Mouse (Mus musculus) heart, postnatal 0 days (tissue): Measurements from ENCODE around the gene Tspan17. TPM values are rescaled to one million over a fixed set of nuclear protein-coding genes. Genes with fewer than 3 reads are reported as not detected.

ENCODE experiments used
- ATAC-seq: fragments of 200-750 bp; cut with Nextera tagmentation; 2 replicates; pipeline ENCODE4 v1.8.0; 2017; ENCODE audit warnings: low read depth, moderate number of reproducible peaks, moderate library complexity; ENCODE audit not compliant: insufficient read depth
- DNase-seq: peaks from one replicate; pipeline ENCODE4 v3.0.0-alpha.2; 2016; ENCODE audit warnings: low spot score
- H3K27ac ChIP-seq: fragments of 300-500 bp; sonication (generic); 2 replicates; pipeline ENCODE4 v1.5.1; 2014; ENCODE audit warnings: low read depth, mild to moderate bottlenecking
- H3K27me3 ChIP-seq: fragments of 300-500 bp; sonication (generic); 2 replicates; pipeline ENCODE4 v1.6.1; 2014; ENCODE audit warnings: low read length, mixed read lengths; ENCODE audit not compliant: control insufficient read depth, insufficient read depth
- H3K36me3 ChIP-seq: fragments of 300-500 bp; sonication (generic); replicated peaks from 2 replicates; pipeline ENCODE4 v1.6.1; 2014; ENCODE audit warnings: low read length, mixed read lengths; ENCODE audit not compliant: control insufficient read depth, insufficient read depth
- H3K4me1 ChIP-seq: fragments of 300-500 bp; sonication (generic); 2 replicates; pipeline ENCODE4 v1.6.1; 2014; ENCODE audit warnings: antibody characterized with exemption; ENCODE audit not compliant: control insufficient read depth, insufficient read depth
- H3K4me2 ChIP-seq: fragments of 300-500 bp; sonication (generic); 2 replicates; pipeline ENCODE4 v1.6.1; 2014; ENCODE audit warnings: low read depth, mild to moderate bottlenecking, low read length, moderate library complexity
- H3K4me3 ChIP-seq: fragments of 300-500 bp; sonication (generic); 2 replicates; pipeline ENCODE4 v1.5.1; 2014; ENCODE audit warnings: low read depth, low read length
- H3K9ac ChIP-seq: fragments of 300-500 bp; sonication (generic); replicated peaks from 2 replicates; pipeline ENCODE4 v1.6.1; 2014; ENCODE audit warnings: low read depth, low read length, mixed read lengths
- H3K9me3 ChIP-seq: fragments of 300-500 bp; sonication (generic); replicated peaks from 2 replicates; pipeline ENCODE4 v1.6.1; 2016; ENCODE audit warnings: low read length; ENCODE audit not compliant: control insufficient read depth
- CTCF ChIP-seq: IDR thresholded peaks from 2 replicates; pipeline ENCODE4 v1.5.1; 2016; ENCODE audit warnings: antibody characterized with exemption, control low read depth, low read depth
- EP300 ChIP-seq: IDR thresholded peaks from 2 replicates; pipeline ENCODE4 v1.6.1; 2016; ENCODE audit warnings: antibody characterized with exemption, low read depth
- WGBS: fragments of 180-500 bp; shearing (Covaris S2); extraction: QIAGEN DNeasy Blood & Tissue Kit; methylation state at CpG from one replicate; pipeline ENCODE4 v1.1.7; 2014; 5-methylcytosine and 5-hydroxymethylcytosine counted together
- polyA plus RNA-seq: library from polyadenylated mRNA; unstranded; fragments of >200 nt; fragmentation: Nextera tagmentation; extraction: Ambion mirVana; gene quantifications from 2 replicates; pipeline ENCODE4 v1.2.1, GENCODE M21; 2015
- total RNA-seq: library from RNA; depleted of rRNA; stranded (reverse); fragments of >200 nt; gene quantifications from 2 replicates; pipeline ENCODE4 v1.2.3, GENCODE M21; 2014; ENCODE audit warnings: low replicate concordance; rRNA removed

Tspan17 gene
- 4.5 and 7.6 TPM in 2 replicates for total RNA-seq
- polyA plus RNA-seq: 7.5 and 9.3 TPM in 2 replicates

- H3K4me3 ChIP-seq: peak within 1 kb of the TSS; percentile 66
- no peaks in the 10 kb centered on the region for H3K36me3 ChIP-seq
- TF ChIP-seq CTCF (no peak), EP300 (no peak)
- H3K27me3 ChIP-seq: peaks cover 26% of the 10 kb centered on the region
- no peak within 1 kb of the TSS for H3K27ac ChIP-seq
- peak; percentile 84 for DNase-seq
- 2% methylated on average over 46 of the region's 49 CpGs for WGBS
- ATAC-seq: peak; percentile 85
- peak within 1 kb of the TSS; percentile 38; the same call in 1 of the 2 replicates for H3K9ac ChIP-seq
- peak within 1 kb of the TSS; percentile 94 for H3K4me2 ChIP-seq
- no peaks in the 10 kb centered on the region for H3K9me3 ChIP-seq
- H3K4me1 ChIP-seq: peaks cover 10% of the 10 kb centered on the region
Measured at GRCm38 (mm10) chr13:54788740-54789560, at the start of gene Tspan17. TSS of gene Tspan17 (plus strand) at chr13:54789377.

- H3K4me3 ChIP-seq: no peak overlapping the region
- TF ChIP-seq EP300 (no peak), CTCF (no peak)
- no peak overlapping the region for H3K4me2 ChIP-seq
- H3K9me3 ChIP-seq: no peaks in the 10 kb centered on the region
- H3K9ac ChIP-seq: no peak overlapping the region
- H3K36me3 ChIP-seq: no peaks in the 10 kb centered on the region
- peaks cover 59% of the 10 kb centered on the region for H3K27me3 ChIP-seq
- DNase-seq (no peak), ATAC-seq (no peak)
- no peak overlapping the region for H3K27ac ChIP-seq
- 23% methylated on average over 6 of the region's 6 CpGs for WGBS
- peaks cover 4% of the 10 kb centered on the region; the same call in 1 of the 2 replicates for H3K4me1 ChIP-seq
Measured at GRCm38 (mm10) chr13:54746110-54746509, 43.1 kb upstream of the Tspan17 start.

- TF ChIP-seq CTCF (no peak), EP300 (no peak)
- H3K4me1 ChIP-seq: peaks cover 4% of the 10 kb centered on the region; the same call in 1 of the 2 replicates
- H3K27ac ChIP-seq: no peak overlapping the region
- H3K4me3 ChIP-seq: no peak overlapping the region
- no peak overlapping the region for H3K9ac ChIP-seq
- H3K4me2 ChIP-seq: no peak overlapping the region
- H3K9me3 ChIP-seq: no peaks in the 10 kb centered on the region
- peaks cover 56% of the 10 kb centered on the region for H3K27me3 ChIP-seq
- 23% methylated on average over 10 of the region's 10 CpGs for WGBS
- no peaks in the 10 kb centered on the region for H3K36me3 ChIP-seq
- ATAC-seq: no peak
- DNase-seq: no peak
Measured at GRCm38 (mm10) chr13:54746896-54747295, 42.3 kb upstream of the Tspan17 start.

- H3K4me2 ChIP-seq: no peak overlapping the region
- H3K4me1 ChIP-seq: peaks cover 4% of the 10 kb centered on the region; the same call in 1 of the 2 replicates
- H3K9me3 ChIP-seq: no peaks in the 10 kb centered on the region
- H3K36me3 ChIP-seq: no peaks in the 10 kb centered on the region
- ATAC-seq (no peak), DNase-seq (no peak)
- WGBS: 75% methylated on average over 8 of the region's 8 CpGs
- TF ChIP-seq EP300 (no peak), CTCF (no peak)
- H3K9ac ChIP-seq: no peak overlapping the region
- no peak overlapping the region for H3K4me3 ChIP-seq
- H3K27me3 ChIP-seq: peaks cover 59% of the 10 kb centered on the region
- no peak overlapping the region for H3K27ac ChIP-seq
Measured at GRCm38 (mm10) chr13:54748190-54748589, 41.0 kb upstream of the Tspan17 start.

GRCm38 (mm10) chr13:54748721-54749060 is 40.5 kb upstream of the Tspan17 start:
- peaks cover 59% of the 10 kb centered on the region for H3K27me3 ChIP-seq
- H3K4me3 ChIP-seq: no peak overlapping the region
- no peak overlapping the region for H3K27ac ChIP-seq
- WGBS: 49% methylated on average over 10 of the region's 10 CpGs
- no peaks in the 10 kb centered on the region for H3K9me3 ChIP-seq
- H3K9ac ChIP-seq: no peak overlapping the region
- no peak for TF ChIP-seq CTCF
- no peak for TF ChIP-seq EP300
- ATAC-seq (no peak), DNase-seq (no peak)
- H3K4me2 ChIP-seq: no peak overlapping the region
- no peaks in the 10 kb centered on the region for H3K36me3 ChIP-seq
- peaks cover 4% of the 10 kb centered on the region; the same call in 1 of the 2 replicates for H3K4me1 ChIP-seq
